Mouse (Mus musculus) MEL (cell line): Measurements from ENCODE around the gene Tnip2. TPM values are rescaled to one million over a fixed set of nuclear protein-coding genes. Genes with fewer than 3 reads are reported as not detected.
A peak's percentile ranks its signal among the peaks of the same experiment; 100 is the strongest.

ENCODE experiments used
- DNase-seq: peaks from one replicate; pipeline ENCODE4 v3.0.0; 2011; ENCODE audit warnings: low read depth, low spot score
- H3K27ac ChIP-seq: 2 replicates; pipeline ENCODE4 v1.5.1; 2012; ENCODE audit warnings: low read depth, mild to moderate bottlenecking, control low read depth, low read length, moderate library complexity; ENCODE audit not compliant: control insufficient read depth
- H3K27me3 ChIP-seq, 2 experiments: fragments of 150-350 bp in 1 of 2; sonication (generic) in 1 of 2; 2 replicates each; pipeline ENCODE4 v1.6.1; 2012; ENCODE audit warnings: low read length in 2 of 2, mild to moderate bottlenecking in 2 of 2, improper control_type of control experiment in 1 of 2, moderate library complexity in 1 of 2; ENCODE audit not compliant: insufficient read depth in 2 of 2, control insufficient read depth in 1 of 2
- H3K36me3 ChIP-seq, 2 experiments: 2 replicates each; pipeline ENCODE4 v1.6.1; 2012 to 2014; ENCODE audit warnings: low read length in 2 of 2, improper control_type of control experiment in 1 of 2, inconsistent platforms in 1 of 2, mild to moderate bottlenecking in 1 of 2; ENCODE audit not compliant: insufficient read depth in 2 of 2, control insufficient read depth in 1 of 2
- H3K4me1 ChIP-seq, 2 experiments: fragments of 150-350 bp in 1 of 2; sonication (generic) in 1 of 2; 2 replicates each; pipeline ENCODE4 v1.6.1; 2012; ENCODE audit warnings: low read length in 2 of 2, improper control_type of control experiment in 1 of 2, mild to moderate bottlenecking in 1 of 2; ENCODE audit not compliant: insufficient read depth in 2 of 2, control insufficient read depth in 1 of 2
- H3K4me3 ChIP-seq, 2 experiments: fragments of 150-350 bp in 1 of 2; sonication (generic) in 1 of 2; 2 replicates each; pipeline ENCODE4 v1.5.1; 2012; ENCODE audit warnings: low read depth in 2 of 2, low read length in 2 of 2, mild to moderate bottlenecking in 2 of 2, moderate library complexity in 2 of 2, control low read depth in 1 of 2, improper control_type of control experiment in 1 of 2; ENCODE audit not compliant: control insufficient read depth in 1 of 2, insufficient read depth in 1 of 2
- H3K79me2 ChIP-seq: 2 replicates; pipeline ENCODE4 v1.6.1; 2012; ENCODE audit warnings: mild to moderate bottlenecking, low read length, moderate library complexity; ENCODE audit not compliant: control insufficient read depth, poor library complexity, insufficient read depth
- H3K9ac ChIP-seq: 2 replicates; pipeline ENCODE4 v1.6.1; 2012; ENCODE audit warnings: low read depth, mild to moderate bottlenecking, control low read depth, low read length, moderate library complexity; ENCODE audit not compliant: control insufficient read depth, poor library complexity, severe bottlenecking
- H3K9me3 ChIP-seq: fragments of 150-350 bp; sonication (generic); replicated peaks from 2 replicates; pipeline ENCODE4 v1.6.1; 2012; ENCODE audit warnings: mild to moderate bottlenecking, low read length, improper control_type of control experiment, moderate library complexity; ENCODE audit not compliant: insufficient read depth
- CTCF ChIP-seq, 3 experiments: IDR thresholded peaks in 2 of 3; conservative IDR thresholded peaks in 1 of 3; 2 replicates each; pipeline ENCODE4 v1.5.1; 2011 to 2012; ENCODE audit warnings: low read length in 3 of 3, low read depth in 2 of 3, mild to moderate bottlenecking in 2 of 3, improper control_type of control experiment in 1 of 3, inconsistent platforms in 1 of 3, mixed read lengths in 1 of 3, moderate library complexity in 1 of 3; ENCODE audit not compliant: control insufficient read depth in 1 of 3, insufficient read depth in 1 of 3, poor library complexity in 1 of 3, severe bottlenecking in 1 of 3
- E2F4 ChIP-seq: IDR thresholded peaks from 2 replicates; pipeline ENCODE4 v1.6.1; 2011; ENCODE audit warnings: low read depth, low read length, improper control_type of control experiment, borderline replicate concordance
- GABPA ChIP-seq: IDR thresholded peaks from 2 replicates; pipeline ENCODE4 v1.6.1; 2012; ENCODE audit warnings: low read depth, mild to moderate bottlenecking, inconsistent platforms, low read length, improper control_type of control experiment, moderate library complexity
- GATA1 ChIP-seq: IDR thresholded peaks from 2 replicates; pipeline ENCODE4 v1.6.1; 2011; ENCODE audit warnings: low read depth, low read length, improper control_type of control experiment
- MAX ChIP-seq: IDR thresholded peaks from 2 replicates; pipeline ENCODE4 v1.6.1; 2011; ENCODE audit warnings: low read length, improper control_type of control experiment
- MYB ChIP-seq: IDR thresholded peaks from 2 replicates; pipeline ENCODE4 v1.6.1; 2011; ENCODE audit warnings: mild to moderate bottlenecking, low read depth, low read length, improper control_type of control experiment
- NELFE ChIP-seq: IDR thresholded peaks from 2 replicates; pipeline ENCODE4 v1.6.1; 2011; ENCODE audit warnings: low read depth, low read length, improper control_type of control experiment
- NRF1 ChIP-seq: IDR thresholded peaks from 2 replicates; pipeline ENCODE4 v1.6.1; 2014; ENCODE audit warnings: low read depth, mild to moderate bottlenecking, inconsistent platforms, low read length, improper control_type of control experiment, moderate library complexity; ENCODE audit not compliant: poor library complexity, insufficient read depth, severe bottlenecking
- POLR2A ChIP-seq, 2 experiments: IDR thresholded peaks; 2 replicates each; pipeline ENCODE4 v1.6.1; 2011 to 2012; ENCODE audit warnings: low read length in 2 of 2, mild to moderate bottlenecking in 2 of 2, control low read depth in 1 of 2, improper control_type of control experiment in 1 of 2, low read depth in 1 of 2, moderate library complexity in 1 of 2; ENCODE audit not compliant: control insufficient read depth in 1 of 2, insufficient read depth in 1 of 2, poor library complexity in 1 of 2
- POLR2AphosphoS2 ChIP-seq: IDR thresholded peaks from 2 replicates; pipeline ENCODE4 v1.6.1; 2011; ENCODE audit warnings: low read length, improper control_type of control experiment
- RAD21 ChIP-seq: IDR thresholded peaks from 2 replicates; pipeline ENCODE4 v1.6.1; 2011; ENCODE audit warnings: mild to moderate bottlenecking, low read depth, low read length, improper control_type of control experiment
- TCF12 ChIP-seq: IDR thresholded peaks from 2 replicates; pipeline ENCODE4 v1.6.1; 2014; ENCODE audit warnings: low read depth, mild to moderate bottlenecking, inconsistent platforms, low read length, improper control_type of control experiment, moderate library complexity
- UBTF ChIP-seq: IDR thresholded peaks from 2 replicates; pipeline ENCODE4 v1.6.1; 2012; ENCODE audit warnings: low read depth, mild to moderate bottlenecking, inconsistent platforms, low read length, improper control_type of control experiment, moderate library complexity, borderline replicate concordance; ENCODE audit not compliant: insufficient read depth
- ZC3H11A ChIP-seq: IDR thresholded peaks from 2 replicates; pipeline ENCODE4 v1.6.1; 2012; ENCODE audit warnings: low read depth, mild to moderate bottlenecking, inconsistent platforms, low read length, improper control_type of control experiment
- ZKSCAN1 ChIP-seq: IDR thresholded peaks from 2 replicates; pipeline ENCODE4 v1.6.1; 2012; ENCODE audit warnings: low read depth, mild to moderate bottlenecking, inconsistent platforms, low read length, improper control_type of control experiment, moderate library complexity
- ZMIZ1 ChIP-seq: IDR thresholded peaks from 2 replicates; pipeline ENCODE4 v1.6.1; 2012; ENCODE audit warnings: low read depth, mild to moderate bottlenecking, inconsistent platforms, low read length, improper control_type of control experiment, moderate library complexity
- ZNF384 ChIP-seq: IDR thresholded peaks from 2 replicates; pipeline ENCODE4 v1.6.1; 2012; ENCODE audit warnings: low read depth, mild to moderate bottlenecking, inconsistent platforms, low read length, improper control_type of control experiment
- polyA plus RNA-seq, 2 experiments: library from polyadenylated mRNA; stranded (reverse) in 1 of 2; unstranded in 1 of 2; fragments of >175 nt in 1 of 2; fragments of >200 nt in 1 of 2; gene quantifications; 2 replicates each; pipeline versions ENCODE4 v1.2.1 to v1.2.4; 2012; ENCODE audit warnings: low replicate concordance in 2 of 2, low read depth in 1 of 2; ENCODE audit not compliant: insufficient read length in 2 of 2, insufficient read depth in 1 of 2, missing spikeins in 1 of 2
- total RNA-seq: library from RNA; depleted of rRNA; stranded (reverse); fragments of 300-350 nt; gene quantifications from 2 replicates; pipeline ENCODE4 v1.2.3, GENCODE M21; 2012

Gene Tnip2
- total and polyA plus RNA-seq, 3 experiments, result 27.0 to 89.4 (median 30.6) TPM

GRCm38 (mm10) chr5:34496745-34497144 lies 17.0 kb downstream of the Tnip2 start:
- no peak for DNase-seq
- Histone ChIP-seq H3K9ac (no peak overlapping the region), H3K27me3 (no peaks in the 10 kb centered on the region), H3K9me3 (no peaks in the 10 kb centered on the region), H3K4me1 (no peaks in the 10 kb centered on the region)
- TF ChIP-seq NRF1 (no peak), ZC3H11A (no peak), E2F4 (no peak)
- TF ChIP-seq, all 39 proteins: peak for 0
- Histone ChIP-seq H3K27ac (no peak overlapping the region), H3K4me3 (no peak overlapping the region), H3K36me3 (peaks cover 0 to 6% of the 10 kb centered on the region in 2 experiments; a peak in 2 of 4 replicates), H3K79me2 (no peaks in the 10 kb centered on the region)

- Histone ChIP-seq H3K9ac (no peak overlapping the region), H3K4me1 (peaks cover 0 to 5% of the 10 kb centered on the region in 2 experiments; a peak in 1 of 4 replicates)
- TF ChIP-seq POLR2AphosphoS2 (no peak), UBTF (no peak), MAX (no peak), POLR2A (IDR thresholded peaks at IDR 0.05; ENCODE audit: control insufficient read depth in 1 of 2, insufficient read depth in 1 of 2, low read depth in 1 of 2, low read length in 2 of 2, poor library complexity in 1 of 2) (0 out of 4 replicates have a peak, but pooled peaks of 1 of the 2 experiments have one; percentile 15)
Measured at GRCm38 (mm10) chr5:34489418-34489787, 24.4 kb downstream of the Tnip2 start.

GRCm38 (mm10) chr5:34488741-34489417 lies 24.9 kb downstream of the Tnip2 start:
- Histone ChIP-seq H3K4me3 (no peak overlapping the region), H3K27ac (no peak overlapping the region), H3K79me2 (no peaks in the 10 kb centered on the region), H3K9me3 (no peaks in the 10 kb centered on the region), H3K36me3 (no peaks in the 10 kb centered on the region), H3K4me1 (peaks cover 0 to 5% of the 10 kb centered on the region in 2 experiments; a peak in 1 of 4 replicates), H3K9ac (no peak overlapping the region), H3K27me3 (no peaks in the 10 kb centered on the region)
- no peak for DNase-seq
- TF ChIP-seq ZNF384, result no peak
- no peak for TF ChIP-seq GATA1
- no peak for TF ChIP-seq ZKSCAN1
- TF ChIP-seq GABPA, result no peak
- TF ChIP-seq UBTF, result no peak
- no peak for TF ChIP-seq RAD21
- no peak for TF ChIP-seq TCF12
- TF ChIP-seq CTCF (IDR thresholded peaks at IDR 0.05 in 2 of 3, conservative IDR thresholded peaks at IDR 0.05 in 1 of 3; ENCODE audit: control insufficient read depth in 1 of 3, insufficient read depth in 1 of 3, low read depth in 2 of 3, low read length in 3 of 3, poor library complexity in 1 of 3, severe bottlenecking in 1 of 3), result no peak
- TF ChIP-seq NELFE, result no peak
- no peak for TF ChIP-seq MYB
- no peak for TF ChIP-seq ZMIZ1

More at GRCm38 (mm10) chr5:34489418-34489787, 24.4 kb downstream of the Tnip2 start:
- Histone ChIP-seq H3K9me3 (no peaks in the 10 kb centered on the region), H3K79me2 (no peaks in the 10 kb centered on the region), H3K27ac (no peak overlapping the region), H3K27me3 (no peaks in the 10 kb centered on the region), H3K4me3 (no peak overlapping the region), H3K36me3 (no peaks in the 10 kb centered on the region)
- no peak for DNase-seq
